Mouse (Mus musculus) induced T-regulatory cell, adult 2 months (primary cell): ENCODE data around the gene Tefm.
"Not testable (repeated sequence)": the region's sequence is repeated elsewhere in the genome, so short reads cannot be mapped to it uniquely, and the experiment has no call there.

Source experiments
- DNase-seq: peaks from one replicate; pipeline ENCODE4 v3.0.0-alpha.2; 2012; ENCODE audit warnings: low read depth

The Tefm gene

DNA sequence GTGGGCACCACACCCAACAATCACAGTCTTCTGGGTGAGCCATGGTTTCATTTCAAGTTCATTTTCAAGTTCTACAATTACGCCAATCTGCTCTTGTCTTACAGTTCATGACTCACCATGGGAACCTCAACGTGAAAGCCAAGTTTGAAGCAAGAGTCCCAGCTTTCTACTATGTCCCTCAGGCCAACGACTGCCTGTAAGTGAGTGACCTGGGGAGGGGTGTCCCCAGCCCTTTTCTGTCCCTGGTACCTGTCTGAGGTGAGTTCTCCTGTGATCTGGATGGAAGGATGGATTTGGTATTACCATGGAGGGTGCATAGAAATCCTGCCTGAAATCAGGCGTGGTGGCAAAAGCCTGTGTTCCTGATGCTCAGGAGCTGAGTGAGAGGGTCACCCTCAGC is 14.9 kb upstream of the Tefm start:
- DNase-seq: no peak

DNA sequence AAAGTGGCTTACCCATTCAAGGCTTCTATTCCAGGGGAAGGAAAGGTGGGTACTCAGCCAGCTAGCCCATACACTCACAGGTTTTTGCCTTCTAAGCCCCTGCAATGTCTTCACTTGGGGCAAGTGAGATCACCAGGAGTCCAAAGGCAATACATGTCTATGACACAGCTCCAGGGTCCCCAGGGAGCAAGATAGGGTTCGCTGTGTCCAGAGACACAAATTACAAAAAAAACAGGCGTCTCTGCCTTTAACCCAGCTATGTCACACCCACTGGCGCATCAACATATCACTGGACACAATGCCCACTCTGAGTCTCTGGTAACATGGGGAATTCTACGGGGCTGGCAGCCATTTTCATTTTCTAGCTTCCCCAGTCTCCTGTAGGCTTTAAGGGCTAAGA is 14.0 kb upstream of the Tefm start:
- no peak for DNase-seq

DNA sequence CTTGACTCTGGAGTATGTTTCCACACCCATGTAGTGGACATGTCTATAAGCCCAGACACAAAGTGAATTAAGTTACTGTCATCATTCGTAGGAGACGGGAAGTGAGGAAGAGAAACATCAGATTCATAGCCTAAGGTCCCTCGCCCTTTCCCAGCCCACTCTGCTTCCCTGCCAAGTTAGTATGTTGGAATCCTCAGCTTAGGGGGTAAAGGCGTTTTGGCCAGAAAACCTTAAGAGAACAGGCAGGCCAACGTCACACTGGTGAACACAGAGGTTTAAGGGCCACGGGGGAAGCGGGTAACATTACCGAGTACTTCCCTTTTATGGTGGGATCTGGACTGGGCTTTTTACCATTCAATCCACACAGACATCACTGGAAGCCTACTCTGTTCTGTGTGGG is 13.6 kb upstream of the Tefm start:
- no peak for DNase-seq

DNA sequence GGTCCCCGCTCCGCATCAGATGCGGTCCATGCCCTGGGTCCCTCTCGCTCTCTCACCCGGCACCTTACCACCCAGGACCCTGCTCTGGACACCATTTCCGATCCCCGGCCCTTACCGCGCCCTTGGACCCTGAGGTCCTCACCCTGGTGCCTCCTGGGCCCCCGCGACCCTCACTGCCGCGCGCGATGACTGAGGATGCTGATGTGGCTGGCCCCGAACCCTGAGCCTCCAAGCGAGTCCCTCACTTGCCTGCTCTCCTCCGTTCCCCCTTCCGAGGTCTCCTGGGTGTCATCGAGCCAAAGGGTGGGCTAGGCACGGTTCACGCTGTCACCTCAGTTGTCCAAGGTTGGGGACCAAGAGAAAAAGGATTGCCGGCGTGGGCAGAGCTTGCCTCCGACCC is 12.5 kb upstream of the Tefm start:
- DNase-seq: no peak

DNA sequence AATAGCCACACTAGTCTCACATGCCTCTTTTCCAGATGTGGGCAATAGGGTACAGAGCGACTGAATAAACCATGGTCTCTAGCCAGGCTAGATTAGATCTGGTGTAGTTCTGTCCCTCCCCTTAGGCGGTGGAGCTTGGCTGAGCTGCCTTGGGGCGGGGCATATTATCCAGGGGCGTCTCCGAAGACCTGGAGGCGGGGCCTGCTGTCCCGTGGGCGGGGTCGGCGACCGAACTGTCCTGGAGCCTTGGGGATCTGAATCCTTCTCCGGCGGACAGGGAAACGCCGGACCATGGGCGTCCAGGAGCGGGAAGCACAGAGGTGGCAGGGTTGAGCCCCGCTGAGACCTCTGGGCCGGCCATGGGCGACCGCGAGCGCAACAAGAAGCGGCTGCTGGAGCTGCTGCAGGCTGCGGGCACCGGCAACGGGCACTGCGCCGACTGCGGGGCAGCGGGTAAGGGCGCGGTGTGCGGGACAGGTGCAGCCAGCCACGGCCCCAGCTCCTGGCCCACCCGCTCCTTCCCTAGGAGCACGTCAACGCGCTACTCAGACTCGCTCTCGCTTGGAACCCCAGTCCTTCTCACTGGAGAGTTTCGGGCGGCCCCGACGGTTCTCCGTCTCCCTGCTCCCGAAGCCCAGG is 12.0 kb upstream of the Tefm start, which contains the start of gene Adap2:
Gene Adap2, plus strand, starts transcription at position 249 of the 639 bp plus-strand sequence.
- peak; percentile 88 for DNase-seq

DNA sequence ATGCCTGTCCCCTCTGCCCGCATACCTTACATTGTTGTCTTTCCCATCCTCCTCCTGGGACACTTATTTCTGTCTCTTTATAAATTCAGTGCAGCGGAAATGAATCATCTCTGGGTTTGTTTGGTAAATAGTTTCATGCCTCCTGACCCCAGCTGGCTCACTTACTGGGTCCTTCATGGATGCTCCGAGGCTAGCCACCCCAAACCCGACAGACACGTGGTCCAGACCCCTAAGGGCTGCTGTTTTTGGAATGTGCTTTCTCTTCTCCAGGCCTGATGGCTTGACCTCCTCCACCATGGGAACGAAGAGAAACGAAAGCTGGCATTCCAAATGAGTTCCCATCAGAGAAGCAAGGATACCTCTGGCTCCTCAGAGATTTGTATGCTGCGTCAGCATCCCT is 10.4 kb upstream of the Tefm start:
- DNase-seq: no peak

DNA sequence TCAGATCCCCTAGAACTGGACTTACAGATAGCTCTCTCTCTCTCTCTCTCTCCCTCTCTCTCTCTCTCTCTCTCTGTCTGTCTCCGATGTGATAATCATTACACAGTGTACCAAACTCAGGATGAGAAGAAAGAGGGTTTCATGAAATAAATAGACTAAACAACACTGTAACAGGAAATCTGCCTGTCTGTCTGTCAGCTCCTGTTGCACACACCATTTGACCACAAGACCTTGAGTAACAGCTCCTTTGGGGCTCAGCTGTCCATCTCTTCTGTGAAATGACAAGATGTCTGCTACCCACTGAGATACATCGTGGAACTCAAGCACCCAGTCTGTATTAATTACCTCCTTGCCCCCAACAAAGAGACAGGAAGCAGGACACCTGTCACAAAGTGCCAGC is 9.6 kb upstream of the Tefm start:
- DNase-seq: no peak

DNA sequence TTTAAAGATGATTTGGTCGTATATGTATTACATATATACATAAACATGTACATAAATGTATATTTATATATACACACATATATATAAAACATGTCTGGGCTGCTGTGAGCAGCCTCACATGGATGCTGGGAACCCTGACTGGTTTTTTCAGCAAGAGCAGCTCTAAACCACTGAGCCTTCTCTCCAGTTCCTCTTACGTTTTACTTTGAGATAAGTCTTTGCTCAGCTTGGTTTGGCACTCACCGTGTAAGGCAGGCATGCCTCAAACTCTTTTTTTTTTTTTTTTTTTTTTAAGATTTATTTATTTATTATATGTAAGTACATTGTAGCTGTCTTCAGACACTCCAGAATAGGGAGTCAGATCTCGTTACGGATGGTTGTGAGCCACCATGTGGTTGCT is 8.6 kb upstream of the Tefm start:
- no peak for DNase-seq

DNA sequence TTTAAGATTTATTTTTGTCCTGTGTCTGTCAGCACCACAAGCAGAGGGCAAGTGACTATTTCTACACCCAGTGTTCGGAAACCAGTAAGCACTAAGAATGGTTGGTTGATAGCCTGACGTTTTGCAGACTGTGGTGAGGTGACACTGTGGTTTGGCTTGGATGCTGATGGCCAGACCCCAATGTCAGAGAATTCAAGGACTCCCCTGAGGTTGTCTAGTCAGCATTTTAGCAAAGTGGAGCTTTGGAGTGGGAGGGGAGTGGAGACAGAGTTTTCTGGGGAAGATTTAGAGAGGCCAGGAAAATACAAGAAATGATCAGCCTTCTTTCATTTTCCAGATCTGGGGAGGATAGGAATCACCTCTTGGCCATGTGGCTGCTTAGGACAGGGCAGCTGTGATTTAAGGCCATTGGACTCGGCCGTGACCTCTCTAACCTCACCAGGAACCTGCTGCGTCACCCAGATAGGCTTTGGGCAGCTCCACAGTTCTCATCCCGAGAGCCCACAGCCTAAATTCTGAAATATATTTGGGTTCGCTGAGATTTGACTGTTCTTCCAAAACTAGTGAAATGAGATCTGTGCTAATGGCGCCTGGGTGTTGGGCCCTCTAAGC is 7.5 kb upstream of the Tefm start:
- no peak for DNase-seq

DNA sequence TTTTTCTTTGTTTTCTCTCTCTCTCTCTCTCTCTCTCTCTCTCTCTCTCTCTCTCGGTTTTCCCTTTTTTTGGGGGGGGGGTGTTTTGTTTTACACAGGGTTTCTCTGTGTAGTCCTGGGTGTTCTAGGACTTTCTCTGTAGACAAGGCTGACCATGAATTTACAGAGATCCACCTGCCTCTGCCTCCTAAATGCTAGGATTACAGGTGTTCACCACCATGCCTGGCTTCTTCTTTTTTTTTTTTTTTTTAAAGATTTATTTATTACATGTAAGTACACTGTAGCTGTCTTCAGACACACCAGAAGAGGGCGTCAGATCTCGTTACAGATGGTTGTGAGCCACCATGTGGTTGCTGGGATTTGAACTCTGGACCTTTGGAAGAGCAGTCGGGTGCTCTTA is 7.0 kb upstream of the Tefm start:
- not testable (repeated sequence) for DNase-seq

DNA sequence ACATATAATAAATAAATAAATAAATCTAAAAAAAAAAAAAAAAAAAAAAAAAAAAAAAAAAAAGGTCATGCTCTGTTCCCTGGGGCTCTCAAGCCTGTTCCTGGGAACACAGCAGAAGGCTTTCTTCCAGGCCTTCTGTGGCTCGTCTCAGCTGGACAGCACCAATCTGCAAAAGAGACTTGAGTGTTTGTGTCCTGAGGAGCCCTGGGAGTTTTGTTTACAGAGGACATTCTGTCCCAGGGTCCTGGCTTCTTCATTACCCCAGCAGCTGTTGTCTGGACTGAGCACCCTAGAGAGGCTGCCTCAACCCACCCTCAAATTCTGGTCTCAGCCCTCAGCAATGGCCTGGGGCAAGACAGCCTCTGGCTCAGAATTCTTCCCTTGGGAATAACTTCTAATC is 6.3 kb upstream of the Tefm start:
- DNase-seq: no peak

DNA sequence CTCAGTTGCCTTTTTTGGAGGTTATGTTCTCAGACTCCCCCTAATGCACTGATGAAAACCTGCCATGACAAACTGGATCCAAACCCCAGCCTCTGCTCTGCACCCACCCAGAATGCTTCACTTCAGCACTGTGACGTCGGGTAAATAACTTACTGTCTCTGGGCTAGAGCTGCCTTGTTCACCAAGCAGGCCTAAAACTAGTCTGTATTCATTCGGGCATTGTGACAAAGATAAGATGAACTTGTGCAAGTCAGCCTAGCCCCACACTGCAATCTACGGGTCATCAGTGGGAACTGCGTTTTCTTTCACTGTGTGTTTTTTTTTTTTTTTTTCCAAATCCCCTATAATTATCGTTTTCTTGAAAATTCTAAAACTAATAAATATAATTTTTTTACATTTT is 5.8 kb upstream of the Tefm start:
- DNase-seq: no peak

DNA sequence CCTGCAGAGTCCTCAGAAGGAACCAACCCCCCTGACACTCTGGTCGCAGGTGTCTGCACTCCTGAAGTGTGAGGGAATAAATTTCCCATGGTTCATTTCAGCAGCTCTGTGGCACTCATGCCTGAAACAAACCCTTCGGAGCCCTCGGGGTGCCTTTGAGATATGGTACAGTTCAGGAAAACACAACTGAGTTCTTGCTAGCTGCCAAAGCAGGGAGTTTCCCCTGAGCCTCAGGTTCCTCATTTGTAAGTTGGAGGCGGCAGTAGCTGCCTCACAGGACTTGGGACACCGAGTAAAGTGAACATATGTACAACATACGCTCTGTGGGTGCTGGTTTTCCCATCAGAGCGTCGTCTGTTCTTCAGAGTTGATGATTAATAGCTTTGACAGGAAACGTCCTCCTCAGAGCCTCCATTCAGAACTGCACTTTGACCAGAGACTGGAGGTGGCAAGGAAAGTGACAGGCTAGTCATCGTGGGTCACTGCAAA is 3.9 kb upstream of the Tefm start:
- no peak for DNase-seq

DNA sequence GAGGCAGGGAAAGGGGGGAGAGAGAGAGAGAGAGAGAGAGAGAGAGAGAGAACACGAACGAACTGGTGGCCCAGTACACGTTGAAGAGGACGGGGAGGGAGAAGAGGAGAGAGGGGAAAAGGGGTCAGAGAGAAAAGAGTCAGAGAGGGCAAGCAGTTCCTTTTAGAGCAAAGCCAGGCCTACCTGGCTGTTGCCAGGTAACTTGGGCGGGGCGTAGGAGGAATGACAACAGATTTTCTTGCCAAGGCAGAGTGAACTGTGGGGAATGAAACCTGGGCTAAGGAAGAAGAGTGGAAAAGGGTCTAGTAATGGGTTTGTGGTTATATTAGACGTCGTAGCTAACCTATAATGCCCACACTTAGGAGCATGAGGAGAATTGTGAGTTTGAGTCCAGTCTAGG is 897 bp upstream of the Tefm start:
- DNase-seq: no peak

DNA sequence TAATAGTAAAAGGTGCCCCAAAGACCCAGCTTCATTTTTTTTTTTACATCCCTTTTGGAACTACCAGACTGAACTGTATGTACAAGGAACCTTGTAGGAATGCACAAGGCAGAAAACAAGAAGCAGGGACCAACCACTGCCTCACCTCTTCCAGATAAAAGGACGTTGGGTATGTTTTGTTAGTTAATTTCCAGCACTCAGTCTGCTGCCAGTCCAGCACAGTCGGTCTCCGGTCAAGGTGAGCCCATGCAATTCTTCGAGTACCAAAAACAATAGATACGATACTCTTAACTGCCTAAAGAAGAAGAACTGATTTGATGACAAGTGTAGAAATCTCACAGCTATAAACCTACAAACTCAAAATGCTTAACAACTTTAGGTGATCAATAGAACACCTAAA is 4.2 kb downstream of the Tefm start:
- DNase-seq: no peak

DNA sequence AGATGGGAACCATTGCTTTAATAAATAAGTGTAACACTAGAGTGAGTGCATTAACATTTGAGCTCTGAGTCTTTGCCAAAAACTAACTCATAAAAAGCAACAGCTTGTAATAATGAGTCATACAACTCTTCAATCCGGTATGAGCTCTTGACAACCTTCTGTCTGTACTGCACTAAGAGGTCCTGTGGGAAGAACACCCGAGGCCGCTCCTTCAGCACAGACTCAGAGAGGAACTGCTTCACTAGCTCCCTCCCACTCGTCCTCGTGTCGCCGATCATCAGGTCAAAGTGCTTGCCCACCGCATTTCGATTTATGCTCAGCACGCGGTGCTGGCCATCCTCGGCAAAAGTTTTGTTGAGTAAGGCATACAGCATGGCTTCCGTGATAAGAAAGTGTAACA is 5.2 kb downstream of the Tefm start:
- no peak for DNase-seq

DNA sequence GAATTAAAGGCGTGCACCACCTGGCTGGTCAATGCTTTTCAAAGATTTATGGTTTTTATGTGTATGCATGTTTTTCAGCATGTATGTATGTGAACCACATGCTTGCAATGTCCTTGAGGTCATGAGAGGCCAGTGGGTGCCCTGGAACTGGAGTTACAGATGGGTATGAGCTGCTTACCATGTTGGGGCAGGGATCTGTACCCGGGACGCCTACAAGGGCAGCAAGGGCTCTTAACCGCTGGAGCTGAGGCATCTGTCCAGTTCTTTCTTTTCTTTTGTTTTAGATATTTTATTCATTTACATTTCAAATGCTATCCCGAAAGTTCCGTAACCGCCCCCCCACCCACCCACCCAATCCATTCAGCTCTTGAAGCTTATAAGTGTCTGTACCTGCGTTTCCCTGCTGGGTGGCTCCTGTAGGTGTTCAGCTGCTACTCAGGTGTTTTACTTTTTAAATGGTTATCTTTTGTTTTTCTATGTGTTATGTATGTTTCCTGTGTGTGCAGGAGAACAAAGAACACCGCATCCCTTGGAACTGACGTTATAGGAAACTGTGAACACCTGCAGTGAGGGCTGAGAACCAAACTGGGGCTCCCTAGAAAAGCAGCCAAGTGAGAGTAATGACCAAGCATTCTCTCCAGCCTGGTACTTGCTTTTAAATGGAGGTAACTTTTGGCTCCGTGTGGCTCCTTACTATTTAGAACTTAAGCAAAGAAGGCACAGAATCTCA is 5.9 kb downstream of the Tefm start:
- no peak for DNase-seq

DNA sequence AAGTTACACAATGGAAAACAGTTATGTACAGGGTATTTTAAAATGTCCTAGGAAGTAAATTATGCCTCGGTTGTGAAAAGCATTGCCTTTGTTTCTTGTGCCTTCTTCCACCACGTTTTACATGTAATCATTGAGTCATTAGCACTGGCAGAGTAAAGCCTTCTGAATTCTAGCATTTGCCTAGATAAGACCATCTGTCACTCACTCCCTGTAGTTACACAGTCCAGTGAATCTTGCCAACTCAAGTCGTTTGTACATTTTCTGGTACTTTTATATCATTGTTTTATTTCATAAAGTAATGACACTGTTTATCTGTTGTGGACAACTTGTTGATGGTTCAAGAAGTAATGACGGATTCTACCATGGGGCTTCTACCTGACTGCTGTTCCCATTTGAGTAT is 7.2 kb downstream of the Tefm start:
- DNase-seq: no peak

DNA sequence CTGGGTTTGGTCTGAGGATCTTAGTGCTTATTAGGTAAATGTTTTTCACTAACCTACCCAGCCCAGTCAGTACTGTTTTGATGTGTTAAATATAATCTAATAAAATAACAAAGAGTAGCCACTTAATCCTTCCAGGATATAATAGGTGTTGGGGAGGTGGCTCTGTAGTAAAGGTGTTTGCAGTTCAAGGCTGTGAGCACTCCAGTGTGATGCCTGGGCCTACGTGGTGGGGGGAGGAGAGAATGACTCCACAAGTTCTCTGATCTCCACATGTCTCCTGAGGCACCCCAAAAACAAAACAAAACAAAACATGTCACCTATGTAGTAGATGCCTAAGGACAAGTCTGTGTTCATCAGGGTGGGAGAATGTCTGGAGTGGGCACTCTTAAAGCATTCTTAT is 9.9 kb downstream of the Tefm start:
- DNase-seq: no peak

DNA sequence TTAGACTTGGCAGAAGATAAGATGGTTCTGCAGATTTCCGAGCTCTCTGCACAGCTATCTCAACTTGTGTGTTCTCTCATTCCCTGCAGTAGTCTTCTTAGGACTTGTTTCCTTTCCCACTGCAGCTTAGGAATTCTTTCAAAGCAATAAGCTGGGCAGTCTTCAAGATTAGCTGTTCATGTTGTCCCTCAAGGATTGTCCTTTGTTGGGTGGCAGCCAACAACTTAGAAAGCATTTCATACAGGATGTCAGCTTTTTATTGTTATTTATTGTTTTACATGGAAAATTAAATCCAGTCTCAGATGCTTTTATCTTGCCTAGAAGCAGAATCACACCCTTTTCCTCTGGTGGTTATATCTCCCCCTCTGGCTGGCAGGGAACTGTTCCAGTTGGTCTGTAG is 25.6 kb downstream of the Tefm start:
- DNase-seq: no peak

DNA sequence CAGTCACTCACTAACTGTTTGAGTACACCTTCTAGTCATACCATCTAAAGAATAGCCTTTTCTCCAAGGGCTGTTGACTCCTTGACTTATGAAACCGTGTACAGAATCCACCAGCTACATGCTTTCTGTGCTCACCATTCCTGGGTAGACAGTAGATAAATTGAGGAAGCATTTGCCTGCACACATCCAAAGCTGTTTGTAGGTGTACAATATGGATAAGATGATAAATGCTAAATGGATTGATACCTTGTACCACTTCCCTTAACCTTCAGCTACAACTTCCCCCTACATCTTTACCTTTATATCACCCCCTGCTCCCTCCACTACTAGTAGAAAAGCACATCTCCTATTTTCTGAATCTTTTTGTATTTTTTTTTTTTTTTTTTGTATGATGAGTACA is 37.6 kb downstream of the Tefm start:
- DNase-seq: no peak

DNA sequence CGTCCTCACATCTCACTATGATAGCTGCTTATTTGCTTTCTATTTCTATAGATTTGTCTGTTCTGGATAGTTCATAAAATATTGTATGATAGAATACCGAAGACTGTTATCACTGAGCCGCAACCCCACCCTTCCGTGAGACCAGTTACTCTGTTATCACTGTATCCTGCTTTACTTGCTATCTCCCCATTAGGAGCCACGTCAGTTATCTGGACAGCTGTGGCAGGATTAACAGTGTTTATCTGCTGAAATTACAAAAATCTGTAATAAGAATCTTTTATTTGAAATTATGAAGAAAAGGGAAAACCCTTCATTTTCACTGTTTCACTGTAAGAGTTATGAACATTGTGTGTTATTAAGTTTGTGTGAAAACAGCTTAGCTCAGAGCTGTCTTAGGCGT is 40.7 kb downstream of the Tefm start:
- DNase-seq: no peak

DNA sequence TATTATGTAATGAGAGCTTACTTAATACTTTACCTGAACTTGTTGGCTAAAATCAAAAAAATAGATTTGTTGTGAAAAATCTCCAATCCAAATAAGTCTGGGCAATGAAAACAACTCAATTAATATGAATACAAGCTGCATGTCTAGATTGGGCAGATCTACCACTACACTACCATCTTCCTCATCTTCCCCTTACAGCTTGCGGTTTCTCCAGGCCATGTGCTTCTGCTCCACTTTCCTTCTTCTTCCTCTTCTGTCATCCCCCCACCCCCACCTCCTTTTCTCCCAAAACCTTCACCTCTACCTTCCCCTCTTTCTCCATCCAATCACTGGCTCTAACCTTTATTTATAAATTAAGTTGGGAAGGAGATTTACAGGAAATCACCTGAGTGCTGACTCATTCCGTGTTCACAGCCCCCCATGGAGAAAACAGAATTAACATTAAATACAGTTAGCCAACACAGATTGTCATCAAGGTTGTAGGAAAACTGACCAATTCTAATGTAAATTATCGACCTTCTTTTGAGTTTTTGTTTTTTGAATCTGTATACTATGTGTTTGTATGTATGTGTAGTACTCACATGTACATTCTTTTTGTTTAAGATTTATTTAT is 43.4 kb downstream of the Tefm start:
- DNase-seq: no peak
